Comparison of ENCODE assay signal across 8 mouse cellular contexts in genomic region chr5:124112531-124112930, GRCm38 (mm10). TPM values are rescaled to one million over a fixed set of nuclear protein-coding genes. Genes with fewer than 3 reads are reported as not detected.
DNase-seq lines count a peak whose midpoint lies in the region; ATAC-seq and TF ChIP-seq lines count a peak whose summit lies in the region.

No protein-coding gene starts in this region.

- H3K9ac ChIP-seq in embryonic facial prominence, embryonic 12.5 days = peak overlapping the region; percentile 54
- peak overlapping the region; percentile 90 for H3K9ac ChIP-seq in intestine, embryonic 16.5 days (ENCODE audit: low read depth, low read length)

- TF ChIP-seq CTCF in testis, adult 2 months (IDR thresholded peaks at IDR 0.05; ENCODE audit: control insufficient read depth, insufficient read depth, insufficient replicate concordance, low read depth, low read length) = peak; percentile 0; the same call in 1 of the 2 replicates

- no peaks in the 10 kb centered on the region for H3K9me3 ChIP-seq in embryonic facial prominence, embryonic 12.5 days
- no peaks in the 10 kb centered on the region for H3K9me3 ChIP-seq in intestine, embryonic 16.5 days (ENCODE audit: control insufficient read depth, low read length)

- H3K4me1 ChIP-seq in testis, adult 2 months (ENCODE audit: control insufficient read depth, insufficient read depth, low read length) = peaks cover 21% of the 10 kb centered on the region
- peaks cover 20% of the 10 kb centered on the region for H3K4me1 ChIP-seq in embryonic facial prominence, embryonic 12.5 days
- H3K4me1 ChIP-seq in intestine, embryonic 16.5 days (ENCODE audit: control insufficient read depth, insufficient read depth, low read length) = peaks cover 25% of the 10 kb centered on the region

- peak overlapping the region; percentile 97 for H3K4me3 ChIP-seq in testis, adult 2 months (ENCODE audit: control insufficient read depth, low read depth, low read length)
- peak overlapping the region; percentile 90 for H3K4me3 ChIP-seq in embryonic facial prominence, embryonic 12.5 days
- peak overlapping the region; percentile 94 for H3K4me3 ChIP-seq in intestine, embryonic 16.5 days (ENCODE audit: low read length)

- 3% methylated on average over 18 of the region's 18 CpGs for WGBS in embryonic facial prominence, embryonic 12.5 days
- WGBS in intestine, embryonic 16.5 days = under 1% methylated on average over 18 of the region's 18 CpGs

- H3K36me3 ChIP-seq in testis, adult 2 months (ENCODE audit: control insufficient read depth, insufficient read depth, low read length) = no peaks in the 10 kb centered on the region
- peaks cover 6% of the 10 kb centered on the region for H3K36me3 ChIP-seq in embryonic facial prominence, embryonic 12.5 days
- no peaks in the 10 kb centered on the region for H3K36me3 ChIP-seq in intestine, embryonic 16.5 days (ENCODE audit: control insufficient read depth, insufficient read depth, low read length)

- H3K27me3 ChIP-seq in testis, adult 2 months (ENCODE audit: control insufficient read depth, insufficient read depth, low read length) = no peaks in the 10 kb centered on the region
- H3K27me3 ChIP-seq in embryonic facial prominence, embryonic 12.5 days = no peaks in the 10 kb centered on the region
- H3K27me3 ChIP-seq in intestine, embryonic 16.5 days (replicated peaks; ENCODE audit: control insufficient read depth, insufficient read depth, low read length) = no peaks in the 10 kb centered on the region

- no peak for TF ChIP-seq POLR2A in testis, adult 2 months (IDR thresholded peaks at IDR 0.05; ENCODE audit: control insufficient read depth, low read depth, low read length)

- peak overlapping the region; percentile 64 for H3K27ac ChIP-seq in testis, adult 2 months (ENCODE audit: control insufficient read depth, insufficient read depth, low read depth, low read length)
- 0 out of 2 replicates have a peak overlapping the region, but pooled peaks have one; percentile 85 for H3K27ac ChIP-seq in embryonic facial prominence, embryonic 12.5 days
- H3K27ac ChIP-seq in intestine, embryonic 16.5 days (ENCODE audit: low read length) = peak overlapping the region; percentile 74

- no peak for DNase-seq in testis, postnatal 10 days (ENCODE audit: low spot score)
- DNase-seq in lung, postnatal 10 days = peak; percentile 48
- DNase-seq in thymus, adult 18-20 months = no peak
- DNase-seq in frontal cortex, postnatal 25 days (ENCODE audit: low spot score in 2 of 2) = no peak
- no peak for DNase-seq in urinary bladder, postnatal 14 days (ENCODE audit: low spot score)

- H3K4me2 ChIP-seq in embryonic facial prominence, embryonic 12.5 days (replicated peaks) = peak overlapping the region; percentile 88
- peak overlapping the region; percentile 93 for H3K4me2 ChIP-seq in intestine, embryonic 16.5 days (ENCODE audit: low read depth, low read length)

- ATAC-seq in embryonic facial prominence, embryonic 12.5 days (ENCODE audit: insufficient number of reproducible peaks, insufficient read depth, low FRiP score, low TSS enrichment) = no peak
- ATAC-seq in intestine, embryonic 16.5 days = peak; percentile 19

RNA-seq across cellular contexts. Expression of gene Ogfod2, which starts 0.4 kb away (rescaled TPM):
- polyA plus RNA-seq in testis, adult 2 months (2012; rRNA removed) = 50.9 and 57.5 TPM in 2 replicates
- 19.2 and 21.0 TPM in 2 replicates for polyA plus RNA-seq in embryonic facial prominence, embryonic 12.5 days (2016; fragmentation: Nextera tagmentation; extraction: Ambion mirVana)
- 30.5 and 33.6 TPM in 2 replicates for polyA plus RNA-seq in intestine, embryonic 16.5 days (2015; fragmentation: Nextera tagmentation; extraction: Ambion mirVana)

RNA-seq across cellular contexts. Expression of gene Arl6ip4, which starts 3.4 kb away (rescaled TPM):
- 28.3 and 35.7 TPM in 2 replicates for polyA plus RNA-seq in testis, adult 2 months (2012; rRNA removed)
- polyA plus RNA-seq in embryonic facial prominence, embryonic 12.5 days (2016; fragmentation: Nextera tagmentation; extraction: Ambion mirVana) = 113 and 122 TPM in 2 replicates
- 78.1 and 84.8 TPM in 2 replicates for polyA plus RNA-seq in intestine, embryonic 16.5 days (2015; fragmentation: Nextera tagmentation; extraction: Ambion mirVana)

RNA-seq across cellular contexts. Expression of gene Abcb9, which starts 16.9 kb away (rescaled TPM):
- 21.6 and 24.8 TPM in 2 replicates for polyA plus RNA-seq in testis, adult 2 months (2012; rRNA removed)
- 1.3 and 1.9 TPM in 2 replicates for polyA plus RNA-seq in embryonic facial prominence, embryonic 12.5 days (2016; fragmentation: Nextera tagmentation; extraction: Ambion mirVana)
- 2.5 and 3.2 TPM in 2 replicates for polyA plus RNA-seq in intestine, embryonic 16.5 days (2015; fragmentation: Nextera tagmentation; extraction: Ambion mirVana)
